Mouse (Mus musculus) B cell, adult 62 days (primary cell): ENCODE results near the gene Pla2g10. TPM values are rescaled to one million over a fixed set of nuclear protein-coding genes. Genes with fewer than 3 reads are reported as not detected.

Experiments used
- total RNA-seq: library from RNA; stranded (reverse); gene quantifications from 4 replicates; pipeline ENCODE4 v1.2.4, GENCODE M21; 2023

Gene Pla2g10
- not detected in 4 replicates for total RNA-seq

GRCm38 (mm10) chr16:13730285-13731255, at the start of gene Pla2g10:
TSS of gene Pla2g10 (minus strand) at chr16:13730983.

GRCm38 (mm10) chr16:13671685-13672385, 58.9 kb downstream of the Pla2g10 start, which contains the start of the genes Bfar and 3110001I22Rik:
TSS of gene Bfar (plus strand) at chr16:13671858.
TSS of gene 3110001I22Rik (plus strand) at chr16:13671929.

GRCm38 (mm10) chr16:13667878-13668343, 62.9 kb downstream of the Pla2g10 start, which contains the start of gene Parn:
TSS of gene Parn (minus strand) at chr16:13668170.

Other genes starting within 250 kb of the Pla2g10 start
- 38.9 to 47.0 TPM (median 45.2 TPM) in 4 replicates for gene Parn, start 62.8 kb downstream of the Pla2g10 start, total RNA-seq
- gene Bfar, start 59.1 kb downstream of the Pla2g10 start, total RNA-seq, result 57.3 to 67.8 TPM (median 63.3 TPM) in 4 replicates
- gene 3110001I22Rik, start 59.1 kb downstream of the Pla2g10 start, total RNA-seq, result 24.4 to 33.1 TPM (median 27.7 TPM) in 4 replicates
- gene Rrn3, start 49.7 kb upstream of the Pla2g10 start, total RNA-seq, result 35.8 to 41.3 TPM (median 38.2 TPM) in 4 replicates
- gene Ntan1, start 87.9 kb upstream of the Pla2g10 start, total RNA-seq, result 185 to 211 TPM (median 199 TPM) in 4 replicates
- gene Pdxdc1, start 172.1 kb upstream of the Pla2g10 start, total RNA-seq, result 75.6 to 85.4 TPM (median 83.1 TPM) in 4 replicates
- gene Mpv17l, start 172.2 kb upstream of the Pla2g10 start, total RNA-seq, result 0.97 to 1.5 TPM (median 1.2 TPM) in 4 replicates